Mouse (Mus musculus) spleen, postnatal 4 days (tissue): ENCODE measurements around the gene A430078G23Rik.
"Not testable (repeated sequence)": the region's sequence is repeated elsewhere in the genome, so short reads cannot be mapped to it uniquely, and the experiment has no call there.

ENCODE experiments used
- DNase-seq, 2 experiments: peaks; one replicate each; pipeline ENCODE4 v3.0.0; 2022; ENCODE audit warnings: low spot score in 2 of 2

A430078G23Rik gene

DNA sequence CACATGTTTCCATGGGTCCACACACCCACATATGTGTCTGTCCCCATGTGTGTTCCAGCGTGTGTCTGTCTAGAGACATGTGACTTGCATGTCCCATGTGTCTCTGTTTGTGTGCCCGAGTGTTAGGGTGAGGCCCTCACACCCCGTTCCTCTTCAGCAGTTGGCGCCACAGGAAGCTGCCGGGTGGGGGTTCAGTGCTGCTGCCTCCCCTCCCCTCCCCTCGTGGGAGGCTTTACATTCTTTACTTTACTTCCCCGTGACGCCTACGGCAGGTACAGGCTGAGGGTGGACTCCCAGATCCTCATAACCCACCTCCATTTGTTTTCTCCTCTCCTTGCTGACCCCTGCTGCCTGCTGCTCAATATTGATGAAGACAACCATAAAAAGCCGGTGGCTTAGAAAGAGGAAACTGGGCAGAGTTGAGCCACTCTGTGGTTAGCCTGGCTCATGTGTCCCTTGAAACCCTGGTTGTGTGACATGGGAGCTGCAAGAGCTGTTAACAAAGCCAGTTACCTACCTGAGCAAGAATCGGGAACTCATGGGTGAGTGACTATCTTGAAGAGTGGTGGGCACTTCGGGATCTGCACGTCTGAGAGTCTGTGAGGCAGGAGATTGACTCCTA is at the start of gene A430078G23Rik:
A430078G23Rik (plus strand) TSS at position 227 of the 622 bp plus-strand sequence.
- peak; percentile 70 to 80 for DNase-seq

DNA sequence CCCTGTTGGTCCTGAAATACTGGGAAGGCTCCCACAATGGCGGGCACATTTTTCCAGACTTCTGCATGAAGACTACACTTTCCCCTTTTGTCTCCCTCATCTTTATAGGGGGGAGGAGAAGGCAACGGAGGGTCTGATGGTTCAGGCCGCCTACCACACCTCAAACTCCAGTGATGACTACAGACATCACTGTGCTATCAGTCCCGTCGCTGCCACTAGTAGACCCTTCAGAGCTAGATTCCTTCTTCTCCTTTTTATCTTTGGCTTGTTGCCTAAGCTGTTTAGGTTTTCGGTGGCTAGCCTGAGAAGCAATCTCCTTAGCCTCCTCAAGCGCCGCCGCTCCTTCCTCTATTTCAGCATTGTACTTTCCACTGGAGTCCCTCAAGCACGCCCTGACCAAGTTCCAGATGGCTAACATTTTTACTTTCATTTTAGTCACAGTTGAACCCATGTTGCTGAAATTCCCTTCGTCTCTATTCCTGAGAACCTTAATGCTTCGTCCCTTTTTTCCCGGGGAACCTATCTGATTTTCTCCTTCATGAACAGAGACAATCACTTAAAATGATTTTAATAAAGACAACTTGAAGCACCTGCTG is 44.9 kb upstream of the A430078G23Rik start:
- not testable (repeated sequence) for DNase-seq

DNA sequence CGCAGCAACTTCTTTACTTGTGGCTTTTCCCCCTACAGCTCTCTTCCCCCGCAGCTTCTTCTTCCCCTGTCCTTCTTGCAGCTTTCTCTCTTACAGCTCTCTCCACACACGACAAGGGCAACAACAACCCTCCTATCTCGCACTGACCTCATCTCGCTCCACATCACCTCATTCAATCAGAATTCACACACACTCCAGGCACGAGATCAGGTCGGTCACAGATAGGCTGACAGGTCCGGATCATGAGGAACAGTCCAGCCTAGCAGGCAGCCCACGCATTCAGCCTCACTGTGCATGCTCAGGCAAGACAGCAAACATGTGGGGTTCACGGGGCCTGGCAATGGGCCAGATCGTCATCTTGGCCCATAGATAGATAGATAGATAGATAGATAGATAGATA is 43.6 kb upstream of the A430078G23Rik start:
- DNase-seq, result no peak

DNA sequence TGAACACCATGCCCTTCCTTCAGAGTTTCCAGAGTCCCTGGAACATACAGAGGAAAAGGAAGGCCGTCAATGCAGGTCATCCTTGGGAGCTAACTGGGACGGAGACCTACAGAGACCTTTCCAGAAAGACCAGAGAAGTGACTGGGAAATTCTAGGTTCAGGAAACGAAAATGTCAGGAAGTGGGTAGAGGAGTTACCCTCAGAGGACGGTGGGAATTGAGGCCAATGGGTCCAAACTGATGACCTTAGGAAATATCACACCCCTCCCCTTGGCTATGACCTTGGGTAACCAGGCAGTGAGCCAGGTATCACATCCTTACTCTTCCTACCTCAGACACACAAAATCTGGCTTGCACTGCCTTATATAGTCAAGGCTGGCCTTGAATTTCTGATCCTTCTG is 41.7 kb upstream of the A430078G23Rik start:
- no peak for DNase-seq

DNA sequence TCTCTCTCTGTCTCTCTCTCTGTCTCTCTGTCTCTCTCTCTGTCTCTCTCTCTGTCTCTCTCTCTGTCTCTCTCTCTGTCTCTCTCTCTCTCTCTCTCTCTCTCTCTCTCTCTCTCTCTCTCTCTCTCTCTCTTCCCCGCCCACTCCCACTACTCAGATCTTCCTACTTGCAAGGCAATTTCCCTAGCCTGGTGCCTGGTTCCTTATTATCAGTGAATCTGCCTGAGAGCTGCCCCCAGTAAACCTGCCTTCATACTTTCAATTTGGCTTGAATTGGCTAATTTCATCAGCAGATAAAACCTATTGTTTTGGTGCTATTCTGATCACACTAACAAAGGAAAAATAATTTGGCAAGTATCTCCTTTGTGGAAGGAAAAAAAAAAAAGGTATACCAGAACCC is 39.8 kb upstream of the A430078G23Rik start:
- peak in 1 of 2 experiments; percentile 1 for DNase-seq

DNA sequence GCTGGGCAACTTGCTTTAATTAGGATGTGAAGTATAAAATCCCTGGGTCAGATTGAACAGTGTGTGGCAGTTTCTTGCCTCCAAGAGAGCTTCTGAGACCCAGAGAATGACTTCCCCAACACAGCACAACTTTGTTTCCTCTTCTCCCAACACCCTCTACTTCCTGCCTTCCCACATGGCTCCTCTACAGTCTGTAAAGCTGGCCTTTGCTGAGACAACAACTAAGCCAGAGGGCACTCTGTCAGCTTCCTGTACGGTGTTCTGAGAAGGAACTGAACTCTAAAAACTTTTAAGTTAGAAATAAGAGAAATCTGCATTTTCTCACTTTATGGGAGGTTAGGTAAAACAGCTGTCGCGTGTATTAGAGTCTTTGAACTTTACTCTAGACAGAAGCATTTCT is 39.4 kb upstream of the A430078G23Rik start:
- DNase-seq, result peak in 1 of 2 experiments; percentile 9

DNA sequence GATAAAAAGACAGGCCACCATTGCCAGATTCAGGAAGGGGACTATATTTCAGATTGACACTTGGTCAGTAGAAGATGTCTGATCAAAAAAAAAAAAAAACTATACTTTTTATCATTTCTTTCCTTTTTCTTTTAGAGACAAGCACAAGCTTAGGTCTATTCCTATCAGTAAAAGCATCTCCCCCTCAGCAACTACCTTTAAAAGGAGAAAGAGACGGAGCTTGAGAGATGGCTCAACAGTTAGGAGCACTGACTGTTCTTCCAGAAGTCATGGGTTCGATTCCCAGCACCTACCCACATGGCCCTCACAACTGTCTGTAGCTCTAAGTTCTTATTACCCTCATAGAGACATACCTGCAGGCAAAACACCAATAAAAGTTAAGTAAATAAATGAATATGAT is 38.9 kb upstream of the A430078G23Rik start:
- DNase-seq, result peak in 1 of 2 experiments; percentile 5

DNA sequence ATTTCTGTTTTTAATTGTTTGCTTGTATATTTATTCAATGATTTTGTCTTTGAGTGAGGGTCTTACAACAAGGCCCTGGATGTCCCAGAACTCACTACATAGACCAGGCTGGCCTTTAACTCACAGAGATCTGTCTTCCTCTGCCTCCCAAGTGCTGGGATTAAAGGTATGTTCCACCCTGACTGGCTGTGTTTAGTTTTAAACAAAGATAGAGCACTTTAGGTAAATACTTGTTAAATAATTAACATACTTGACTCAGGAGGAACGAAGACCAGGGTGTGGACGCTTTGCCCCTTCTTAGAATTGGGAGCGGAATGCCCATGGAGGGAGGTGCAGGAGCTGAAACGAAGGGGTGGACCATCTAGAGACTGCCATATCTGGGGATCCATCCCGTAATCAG is 36.6 kb upstream of the A430078G23Rik start:
- DNase-seq, result peak in 1 of 2 experiments; percentile 4

DNA sequence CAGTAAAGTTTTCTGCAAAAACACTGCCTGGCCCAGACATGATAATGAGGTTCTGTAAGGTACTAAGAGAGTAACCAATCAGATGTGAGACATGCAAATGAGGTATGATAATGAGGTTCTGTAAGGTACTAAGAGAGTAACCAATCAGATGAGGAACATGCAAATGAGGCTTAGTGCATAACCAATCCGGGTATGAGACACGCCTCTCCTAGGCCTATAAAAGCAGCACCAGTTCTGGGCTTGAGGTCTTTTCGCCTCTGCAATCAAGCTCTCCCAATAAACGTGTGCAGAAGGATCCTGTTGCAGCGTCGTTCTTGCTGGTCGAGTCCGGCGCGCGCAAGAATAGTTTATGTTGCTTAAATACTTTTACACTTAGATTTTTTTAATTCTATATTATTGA is 33.9 kb upstream of the A430078G23Rik start:
- not testable (repeated sequence) for DNase-seq

DNA sequence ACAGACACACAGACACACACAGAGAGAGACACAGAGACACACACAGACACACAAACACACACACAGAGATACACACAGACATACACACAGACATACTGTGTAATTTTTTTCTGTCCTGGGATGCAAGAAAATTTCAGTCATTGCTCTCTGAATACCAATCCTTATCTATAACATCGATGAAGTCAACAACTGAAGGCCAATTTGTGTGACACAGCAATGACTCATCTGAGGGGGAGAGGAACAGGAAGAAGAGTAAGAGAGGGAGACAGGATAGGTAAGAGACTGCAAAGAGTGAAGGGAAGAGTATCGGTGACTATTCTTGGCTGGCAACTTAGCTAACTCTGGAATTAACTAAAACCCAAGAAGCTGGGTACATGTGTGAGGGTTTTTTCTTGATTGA is 29.0 kb upstream of the A430078G23Rik start:
- DNase-seq, result no peak

DNA sequence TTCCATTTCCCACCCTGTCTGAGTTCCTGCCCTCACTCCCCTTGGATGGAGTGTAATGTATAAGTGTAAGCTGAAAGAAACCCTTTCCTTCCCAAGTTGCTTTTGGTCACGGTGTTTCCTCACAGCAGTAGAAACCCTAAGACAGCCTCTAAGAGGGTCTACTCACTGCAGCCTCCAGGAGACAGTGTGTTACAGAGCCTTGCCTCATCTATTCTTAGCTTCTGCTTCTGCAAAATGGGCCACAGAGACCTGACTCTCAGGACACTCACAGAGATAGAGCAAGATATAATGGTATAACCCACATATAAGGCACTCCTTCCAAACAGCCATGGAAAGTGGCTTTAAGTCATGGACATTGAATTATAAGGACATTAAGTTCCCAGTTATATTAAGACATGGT is 26.2 kb upstream of the A430078G23Rik start:
- no peak for DNase-seq

DNA sequence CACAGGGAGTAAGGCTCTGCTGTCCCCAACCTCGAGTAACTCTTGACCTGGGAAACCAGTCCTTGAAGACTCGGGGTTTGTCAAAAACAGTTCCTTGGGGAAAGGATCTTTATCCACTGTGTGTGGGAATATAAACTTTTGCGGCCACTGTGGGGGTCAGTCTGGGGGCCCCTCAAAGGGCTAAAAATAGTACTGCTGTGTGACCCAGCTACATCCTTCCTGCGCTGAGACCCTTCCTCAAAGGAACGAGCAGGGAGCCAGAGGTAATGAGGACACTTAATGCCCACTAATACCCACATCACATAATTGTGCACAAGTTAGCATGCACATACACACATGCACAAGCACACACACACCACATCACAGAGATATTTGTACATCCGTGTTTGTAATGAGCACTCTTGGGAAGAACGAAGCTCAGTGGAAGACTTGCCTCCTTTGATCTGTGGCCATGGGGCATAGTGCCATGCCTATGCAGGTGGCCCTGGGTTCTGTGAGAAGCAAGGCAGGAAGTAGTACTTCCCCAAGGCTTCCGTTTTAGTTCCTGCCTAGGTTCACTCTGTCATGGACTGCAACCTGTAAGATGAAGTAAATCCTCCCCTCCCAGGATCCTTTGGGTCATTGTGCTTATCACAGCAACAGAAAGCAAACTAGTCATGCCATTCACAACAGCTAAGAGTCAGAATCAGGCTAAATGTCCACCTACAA is 25.5 kb upstream of the A430078G23Rik start:
- peak in 1 of 2 experiments; percentile 20 for DNase-seq

DNA sequence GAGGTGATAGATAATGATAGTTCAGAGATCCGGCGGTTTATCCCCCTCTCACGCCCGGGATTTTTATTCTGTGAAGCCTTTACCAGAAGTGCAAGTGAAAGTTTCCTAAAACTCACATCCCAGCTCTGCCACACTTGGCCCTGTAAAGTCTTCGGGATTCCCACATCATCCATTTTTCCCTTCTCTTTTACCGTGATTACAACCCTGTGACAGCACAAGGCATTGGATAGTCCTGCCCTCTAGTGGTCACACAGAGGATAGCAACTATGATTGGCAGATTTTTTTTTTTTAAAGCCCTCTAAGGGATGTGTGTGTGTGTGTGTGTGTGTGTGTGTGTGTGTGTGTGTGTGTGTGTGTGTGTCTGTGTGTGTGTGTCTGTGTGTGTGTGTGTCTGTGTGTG is 22.6 kb upstream of the A430078G23Rik start:
- DNase-seq, result no peak

DNA sequence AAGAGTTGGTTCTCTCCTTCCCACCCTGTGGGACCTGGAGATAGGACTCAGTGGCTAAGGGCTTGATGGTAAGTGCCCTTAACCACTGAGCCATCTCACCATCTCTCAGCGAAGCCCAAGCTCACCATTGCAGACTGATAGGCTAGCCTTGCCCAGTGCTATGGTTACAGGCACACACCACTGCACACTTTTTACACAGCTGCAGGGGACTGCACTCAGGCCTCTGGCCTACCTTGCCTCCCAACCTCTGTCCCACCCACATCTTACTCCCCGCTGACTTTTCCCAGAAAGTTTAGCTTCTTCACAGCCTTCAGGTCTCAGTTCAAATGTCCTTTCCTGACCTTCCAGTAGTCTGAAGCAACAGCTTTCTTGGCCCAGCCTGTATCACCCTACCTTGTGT is 21.5 kb upstream of the A430078G23Rik start:
- DNase-seq, result no peak

DNA sequence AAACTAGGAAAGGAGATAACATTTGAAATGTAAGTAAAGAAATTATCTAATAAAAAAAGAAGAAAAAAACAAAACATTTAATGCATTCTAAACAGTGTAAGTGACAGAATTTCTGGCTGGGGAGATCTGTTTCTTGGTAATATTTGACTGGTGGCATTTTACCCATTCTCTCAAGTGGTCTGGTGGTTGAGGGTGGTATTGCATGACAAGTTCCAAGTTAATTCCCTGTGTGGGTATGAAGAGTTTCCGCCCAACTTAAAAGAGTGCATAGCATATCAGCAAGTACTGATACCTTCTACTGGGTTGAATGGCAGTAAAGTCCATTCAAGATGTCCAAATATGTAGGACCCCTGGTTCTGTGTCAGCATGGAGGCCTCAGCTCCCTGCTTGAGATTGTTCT is 17.3 kb upstream of the A430078G23Rik start:
- DNase-seq, result no peak

DNA sequence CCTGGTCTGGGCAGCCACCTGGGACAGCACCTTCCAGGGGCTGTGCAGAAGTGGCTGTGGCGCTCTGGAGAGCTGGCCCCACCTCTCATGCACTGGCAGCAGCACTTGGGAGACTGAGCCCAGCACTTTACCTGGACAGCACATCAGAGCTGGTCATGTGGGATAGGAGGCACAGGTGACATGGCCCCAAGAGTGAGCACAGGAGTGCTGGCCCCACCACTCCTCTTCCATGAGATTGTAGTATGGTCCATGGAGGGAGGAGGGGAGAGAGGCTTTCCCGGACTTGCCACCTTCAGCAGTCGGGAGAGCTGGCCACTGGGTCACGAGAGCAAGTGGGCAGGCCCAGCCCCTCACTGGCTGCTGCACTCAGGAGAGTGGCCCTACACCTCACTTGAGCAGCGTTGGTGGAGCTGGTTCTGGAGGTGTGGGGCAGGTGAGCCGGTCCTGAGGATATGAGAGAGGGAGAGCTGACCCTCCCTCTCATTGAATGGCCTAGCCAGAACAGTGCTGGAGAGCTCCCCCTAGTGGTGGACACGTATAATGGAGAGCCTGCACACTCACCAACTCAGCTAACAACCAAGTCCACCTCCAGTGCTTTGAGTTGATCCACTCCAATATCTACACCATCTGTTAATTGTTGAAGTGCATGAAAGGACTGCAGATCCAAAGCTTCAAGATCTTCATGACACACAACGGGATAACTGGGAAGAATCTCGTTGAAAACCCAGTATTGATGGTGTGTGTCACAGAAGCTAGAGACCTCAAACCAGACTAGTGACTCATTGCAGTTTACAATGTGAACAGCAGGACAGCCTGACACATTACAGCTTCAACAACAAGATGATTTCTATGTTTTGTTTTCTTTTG is 16.3 kb upstream of the A430078G23Rik start:
- DNase-seq, result peak; percentile 44 to 85

DNA sequence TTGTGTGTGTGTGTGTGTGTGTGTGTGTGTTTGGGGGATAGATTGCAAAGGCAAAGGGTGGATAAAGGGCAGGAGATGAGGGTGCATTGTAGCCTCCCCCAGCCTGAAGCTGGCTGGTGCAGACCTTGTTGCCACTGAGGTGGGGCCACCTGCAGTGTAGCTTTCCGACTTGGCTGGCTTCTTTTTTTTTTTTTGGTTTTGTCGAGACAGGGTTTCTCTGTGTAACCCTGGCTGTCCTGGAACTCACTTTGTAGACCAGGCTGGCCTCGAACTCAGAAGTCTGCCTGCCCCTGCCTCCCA is 15.7 kb upstream of the A430078G23Rik start:
- DNase-seq, result not testable (repeated sequence)

DNA sequence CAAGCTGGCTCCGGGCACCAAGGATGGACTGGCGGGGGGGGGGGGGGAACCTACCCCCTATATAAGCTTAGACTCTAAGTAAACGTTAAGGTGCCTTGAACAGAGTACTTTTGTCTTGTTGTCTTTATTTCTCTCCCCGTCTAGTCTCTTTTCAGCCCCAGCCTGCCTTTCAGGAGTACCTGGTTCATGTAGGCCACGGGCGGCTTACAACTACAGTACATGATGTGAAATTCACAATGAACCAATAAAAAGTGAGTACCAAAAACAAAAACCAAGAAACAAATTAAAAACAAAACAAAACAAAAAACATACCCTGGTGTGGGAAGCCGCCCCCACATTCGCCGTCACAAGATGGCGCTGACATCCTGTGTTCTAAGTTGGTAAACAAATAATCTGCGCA is 15.2 kb upstream of the A430078G23Rik start:
- no peak for DNase-seq

DNA sequence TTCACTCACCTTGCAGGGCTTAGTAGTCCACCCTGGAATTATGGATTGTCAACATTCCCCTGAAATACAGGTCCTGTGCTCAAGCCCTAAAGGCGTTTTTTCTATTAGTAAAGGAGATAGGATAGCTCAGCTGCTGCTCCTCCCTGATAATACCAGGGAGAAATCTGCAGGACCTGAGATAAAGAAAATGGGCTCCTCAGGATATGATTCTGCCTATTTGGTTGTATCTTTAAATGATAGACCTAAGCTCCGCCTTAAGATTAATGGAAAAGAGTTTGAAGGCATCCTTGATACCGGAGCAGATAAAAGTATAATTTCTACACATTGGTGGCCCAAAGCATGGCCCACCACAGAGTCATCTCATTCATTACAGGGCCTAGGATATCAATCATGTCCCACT is 12.5 kb upstream of the A430078G23Rik start:
- DNase-seq, result not testable (repeated sequence)

DNA sequence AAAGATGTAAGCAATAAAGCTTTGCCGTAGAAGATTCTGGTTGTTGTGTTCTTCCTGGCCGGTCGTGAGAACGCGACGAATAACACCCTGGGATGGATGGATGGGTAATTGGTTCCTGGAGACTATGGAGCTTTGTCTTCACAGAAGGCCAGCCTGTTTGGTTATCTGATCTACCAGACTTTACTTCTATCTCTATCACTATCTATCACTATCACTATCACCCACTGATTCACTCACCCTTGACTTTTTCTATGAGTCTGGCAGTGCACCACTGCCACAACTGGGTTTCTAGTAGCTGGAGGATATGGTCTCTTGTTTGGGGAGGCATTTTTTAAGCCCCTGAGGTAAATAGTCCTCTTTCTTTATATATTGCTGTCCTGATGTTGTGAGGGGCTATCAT is 7.9 kb upstream of the A430078G23Rik start:
- no peak for DNase-seq

DNA sequence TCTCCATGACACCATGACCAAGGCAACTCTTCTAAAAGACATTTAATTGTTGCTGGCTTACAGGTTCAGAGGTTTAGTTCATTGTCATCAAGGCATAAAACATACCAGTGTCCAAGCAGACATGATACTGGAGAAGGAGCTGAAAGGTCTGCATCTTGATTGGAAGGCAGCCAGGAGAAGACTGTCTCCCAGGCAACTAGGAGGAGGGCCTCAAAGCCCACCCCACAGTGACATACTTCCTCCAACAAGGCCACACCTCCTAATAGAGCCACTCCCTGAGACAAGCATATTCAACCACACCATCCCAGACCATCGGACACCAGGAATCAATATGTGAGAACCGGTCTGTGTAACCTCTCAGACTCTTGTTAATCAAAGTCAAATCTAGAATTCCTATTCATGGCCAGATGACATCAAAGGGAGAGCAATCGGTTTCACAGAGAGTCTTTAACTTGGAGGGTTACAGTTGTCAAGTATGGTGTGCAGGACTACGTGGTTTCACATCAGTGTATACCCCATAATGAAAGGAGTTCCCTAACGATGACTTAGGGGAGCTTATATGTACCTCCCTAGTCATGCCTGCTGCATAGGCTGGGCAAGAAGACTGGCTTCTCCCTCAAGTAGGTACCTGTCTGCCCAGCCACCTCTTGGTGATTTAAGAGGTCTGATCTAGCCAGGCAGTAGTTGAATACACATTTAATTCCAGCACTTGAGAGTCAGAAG is 6.4 kb upstream of the A430078G23Rik start:
- no peak for DNase-seq
